Mouse (Mus musculus) midbrain, embryonic 12.5 days (tissue): ENCODE data around the gene Sh3bp5. TPM values are rescaled to one million over a fixed set of nuclear protein-coding genes. Genes with fewer than 3 reads are reported as not detected.

ENCODE experiments used
- ATAC-seq: fragments of 200-750 bp; cut with Nextera tagmentation; 2 replicates; pipeline ENCODE4 v1.8.0; 2017; ENCODE audit warnings: low read depth, moderate TSS enrichment, moderate library complexity; ENCODE audit not compliant: low FRiP score
- H3K27ac ChIP-seq: fragments of 300-500 bp; sonication (generic); replicated peaks from 2 replicates; pipeline ENCODE4 v1.5.1; 2016; ENCODE audit warnings: mild to moderate bottlenecking
- H3K27me3 ChIP-seq: fragments of 300-500 bp; sonication (generic); 2 replicates; pipeline ENCODE4 v1.6.1; 2016; ENCODE audit warnings: mild to moderate bottlenecking
- H3K36me3 ChIP-seq: fragments of 300-500 bp; sonication (generic); 2 replicates; pipeline ENCODE4 v1.6.1; 2016
- H3K4me1 ChIP-seq: fragments of 300-500 bp; sonication (generic); 2 replicates; pipeline ENCODE4 v1.6.1; 2016
- H3K4me2 ChIP-seq: fragments of 300-500 bp; sonication (generic); replicated peaks from 2 replicates; pipeline ENCODE4 v1.6.1; 2016; ENCODE audit warnings: mild to moderate bottlenecking, moderate library complexity
- H3K4me3 ChIP-seq: fragments of 300-500 bp; sonication (generic); 2 replicates; pipeline ENCODE4 v1.5.1; 2016; ENCODE audit warnings: mild to moderate bottlenecking
- H3K9ac ChIP-seq: fragments of 300-500 bp; sonication (generic); replicated peaks from 2 replicates; pipeline ENCODE4 v1.6.1; 2016; ENCODE audit warnings: mild to moderate bottlenecking, moderate library complexity
- H3K9me3 ChIP-seq: fragments of 300-500 bp; sonication (generic); 2 replicates; pipeline ENCODE4 v1.6.1; 2016; ENCODE audit warnings: mild to moderate bottlenecking
- WGBS: fragments of 180-500 bp; shearing (Covaris S2); methylation state at CpG from one replicate; pipeline ENCODE4 v1.1.7; 2016; 5-methylcytosine and 5-hydroxymethylcytosine counted together
- polyA plus RNA-seq: library from polyadenylated mRNA; unstranded; fragments of >200 nt; fragmentation: Nextera tagmentation; extraction: Ambion mirVana; gene quantifications from 2 replicates; pipeline ENCODE4 v1.2.1, GENCODE M21; 2016

Gene Sh3bp5
- polyA plus RNA-seq, 1 experiment from 2014 or later: 43.3 TPM

GRCm38 (mm10) chr14:31397353-31397752 is 38.5 kb downstream of the Sh3bp5 start:
- H3K27ac ChIP-seq: no peak overlapping the region
- no peaks in the 10 kb centered on the region for H3K36me3 ChIP-seq
- 0 out of 2 replicates have a peak, but pooled peaks cover 5% of the 10 kb centered on the region for H3K9me3 ChIP-seq
- H3K4me3 ChIP-seq: no peak overlapping the region
- H3K4me1 ChIP-seq: no peaks in the 10 kb centered on the region
- no peak for ATAC-seq
- no peak overlapping the region for H3K4me2 ChIP-seq
- H3K9ac ChIP-seq: no peak overlapping the region
- whole genome bisulfite sequencing: 83% methylated on average over 12 of the region's 12 CpGs
- H3K27me3 ChIP-seq: no peaks in the 10 kb centered on the region

GRCm38 (mm10) chr14:31396428-31396827 is 39.5 kb downstream of the Sh3bp5 start:
- Histone ChIP-seq H3K27ac (no peak overlapping the region), H3K36me3 (no peaks in the 10 kb centered on the region), H3K4me1 (no peaks in the 10 kb centered on the region), H3K27me3 (no peaks in the 10 kb centered on the region), H3K4me2 (no peak overlapping the region), H3K9me3 (0 out of 2 replicates have a peak, but pooled peaks cover 5% of the 10 kb centered on the region), H3K4me3 (no peak overlapping the region), H3K9ac (no peak overlapping the region)
- ATAC-seq: no peak
- whole genome bisulfite sequencing: 100% methylated on average over 2 of the region's 2 CpGs

GRCm38 (mm10) chr14:31395629-31396199 is 40.2 kb downstream of the Sh3bp5 start:
- WGBS: 97% methylated on average over 7 of the region's 7 CpGs
- H3K4me2 ChIP-seq: no peak overlapping the region
- ATAC-seq: no peak
- no peak overlapping the region for H3K4me3 ChIP-seq
- H3K4me1 ChIP-seq: no peaks in the 10 kb centered on the region
- no peaks in the 10 kb centered on the region for H3K27me3 ChIP-seq
- 0 out of 2 replicates have a peak, but pooled peaks cover 5% of the 10 kb centered on the region for H3K9me3 ChIP-seq
- no peak overlapping the region for H3K27ac ChIP-seq
- H3K9ac ChIP-seq: no peak overlapping the region
- H3K36me3 ChIP-seq: no peaks in the 10 kb centered on the region

- no peak overlapping the region for H3K4me3 ChIP-seq
- no peaks in the 10 kb centered on the region for H3K4me1 ChIP-seq
- no peaks in the 10 kb centered on the region for H3K36me3 ChIP-seq
- ATAC-seq: no peak
- H3K27ac ChIP-seq: no peak overlapping the region
- H3K9ac ChIP-seq: no peak overlapping the region
- H3K9me3 ChIP-seq: 0 out of 2 replicates have a peak, but pooled peaks cover 5% of the 10 kb centered on the region
- H3K4me2 ChIP-seq: no peak overlapping the region
- WGBS: 93% methylated on average over 9 of the region's 9 CpGs
- H3K27me3 ChIP-seq: no peaks in the 10 kb centered on the region
These were observed 40.9 kb downstream of the Sh3bp5 start for GRCm38 (mm10) chr14:31394822-31395532.

- H3K9ac ChIP-seq: no peak overlapping the region
- ATAC-seq: no peak
- no peak overlapping the region for H3K4me3 ChIP-seq
- no peak overlapping the region for H3K27ac ChIP-seq
- no peak overlapping the region for H3K4me2 ChIP-seq
- no peaks in the 10 kb centered on the region for H3K36me3 ChIP-seq
- H3K4me1 ChIP-seq: no peaks in the 10 kb centered on the region
- 0 out of 2 replicates have a peak, but pooled peaks cover 5% of the 10 kb centered on the region for H3K9me3 ChIP-seq
- WGBS: 88% methylated on average over 7 of the region's 7 CpGs
- no peaks in the 10 kb centered on the region for H3K27me3 ChIP-seq
These were observed 41.8 kb downstream of the Sh3bp5 start for GRCm38 (mm10) chr14:31393936-31394630.

GRCm38 (mm10) chr14:31393546-31393890 is 42.4 kb downstream of the Sh3bp5 start:
- WGBS: 83% methylated on average over 3 of the region's 3 CpGs
- H3K4me1 ChIP-seq: no peaks in the 10 kb centered on the region

GRCm38 (mm10) chr14:31392873-31393545 is 42.9 kb downstream of the Sh3bp5 start:
- 85% methylated on average over 8 of the region's 8 CpGs for WGBS
- no peaks in the 10 kb centered on the region for H3K27me3 ChIP-seq
- H3K9me3 ChIP-seq: 0 out of 2 replicates have a peak, but pooled peaks cover 5% of the 10 kb centered on the region
- H3K36me3 ChIP-seq: no peaks in the 10 kb centered on the region
- no peak overlapping the region for H3K4me3 ChIP-seq
- H3K27ac ChIP-seq: no peak overlapping the region
- ATAC-seq: no peak
- no peak overlapping the region; the same call in 1 of the 2 replicates for H3K9ac ChIP-seq
- no peak overlapping the region for H3K4me2 ChIP-seq
- no peaks in the 10 kb centered on the region for H3K4me1 ChIP-seq

More at GRCm38 (mm10) chr14:31393546-31393890, 42.4 kb downstream of the Sh3bp5 start:
- no peak for ATAC-seq
- Histone ChIP-seq H3K27ac (no peak overlapping the region), H3K9ac (no peak overlapping the region), H3K4me3 (no peak overlapping the region), H3K36me3 (no peaks in the 10 kb centered on the region), H3K27me3 (no peaks in the 10 kb centered on the region), H3K4me2 (no peak overlapping the region), H3K9me3 (0 out of 2 replicates have a peak, but pooled peaks cover 5% of the 10 kb centered on the region)

- no peaks in the 10 kb centered on the region for H3K27me3 ChIP-seq
- H3K36me3 ChIP-seq: no peaks in the 10 kb centered on the region
- 80% methylated on average over 5 of the region's 5 CpGs for WGBS
- no peak overlapping the region for H3K4me2 ChIP-seq
- H3K4me1 ChIP-seq: no peaks in the 10 kb centered on the region; the same call in 1 of the 2 replicates
- H3K4me3 ChIP-seq: no peak overlapping the region
- H3K27ac ChIP-seq: no peak overlapping the region
- no peak overlapping the region for H3K9ac ChIP-seq
- ATAC-seq: no peak
- H3K9me3 ChIP-seq: 0 out of 2 replicates have a peak, but pooled peaks cover 5% of the 10 kb centered on the region
These were observed 43.6 kb downstream of the Sh3bp5 start for GRCm38 (mm10) chr14:31392300-31392699.

GRCm38 (mm10) chr14:31389421-31390147 is 46.3 kb downstream of the Sh3bp5 start:
- H3K4me1 ChIP-seq: peaks cover 3% of the 10 kb centered on the region; the same call in 1 of the 2 replicates
- no peaks in the 10 kb centered on the region for H3K36me3 ChIP-seq
- H3K27me3 ChIP-seq: no peaks in the 10 kb centered on the region
- WGBS: 94% methylated on average over 8 of the region's 8 CpGs
- H3K9me3 ChIP-seq: no peaks in the 10 kb centered on the region
- no peak overlapping the region for H3K27ac ChIP-seq
- H3K9ac ChIP-seq: no peak overlapping the region
- no peak overlapping the region for H3K4me2 ChIP-seq
- no peak overlapping the region for H3K4me3 ChIP-seq
- ATAC-seq: no peak

- Histone ChIP-seq H3K9ac (no peak overlapping the region), H3K27me3 (no peaks in the 10 kb centered on the region), H3K4me1 (peaks cover 3% of the 10 kb centered on the region; the same call in 1 of the 2 replicates), H3K4me3 (no peak overlapping the region), H3K4me2 (no peak overlapping the region), H3K9me3 (no peaks in the 10 kb centered on the region), H3K27ac (0 out of 2 replicates have a peak overlapping the region, but pooled peaks have one; percentile 15), H3K36me3 (no peaks in the 10 kb centered on the region)
- no peak for ATAC-seq
- 76% methylated on average over 13 of the region's 13 CpGs for WGBS
These were observed 47.6 kb downstream of the Sh3bp5 start for GRCm38 (mm10) chr14:31388086-31388872.
